21 mouse cellular contexts compared by ENCODE assay signal in the genomic region with DNA sequence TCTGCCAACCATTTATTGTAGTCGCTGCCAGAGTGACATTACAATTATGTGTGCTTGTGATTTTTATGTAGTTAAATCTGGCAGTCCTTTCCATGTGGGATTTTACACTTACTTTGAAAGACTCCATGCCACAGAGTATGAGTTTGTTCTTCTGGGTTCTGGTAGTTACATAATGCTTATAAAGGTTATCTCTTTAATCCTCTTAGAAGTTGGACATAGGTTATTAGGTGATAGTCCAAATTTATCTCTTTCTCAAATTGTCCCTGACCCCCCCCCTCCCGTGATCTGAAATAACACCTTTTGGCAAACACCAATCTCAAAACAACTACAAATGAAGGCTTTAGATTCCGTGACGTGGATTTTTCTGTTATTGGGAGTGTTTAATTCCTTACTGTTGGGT. TPM values are rescaled to one million over a fixed set of nuclear protein-coding genes. Genes with fewer than 3 reads are reported as not detected.
"Had no signal": no experiment of that assay in that cellular context is flagged by ENCODE, and none has a peak within 500 bp of the region (broad histone marks: within the 10 kb centered on the region; RNA-seq: fewer than 3 reads in every experiment).

No protein-coding gene starts in this region.

- H3K27ac ChIP-seq: neural tube, embryonic 13.5 days; neural tube, embryonic 15.5 days; stomach, embryonic 15.5 days; stomach, postnatal 0 days had no signal

- H3K4me1 ChIP-seq: neural tube, embryonic 13.5 days; stomach, embryonic 15.5 days had no signal

- H3K9ac ChIP-seq: neural tube, embryonic 13.5 days; neural tube, embryonic 15.5 days; stomach, embryonic 15.5 days had no signal

- H3K4me2 ChIP-seq: neural tube, embryonic 13.5 days; neural tube, embryonic 15.5 days; stomach, embryonic 15.5 days had no signal

- H3K27me3 ChIP-seq: neural tube, embryonic 13.5 days; neural tube, embryonic 15.5 days; stomach, embryonic 15.5 days had no signal

- H3K4me3 ChIP-seq: neural tube, embryonic 13.5 days; neural tube, embryonic 15.5 days; stomach, embryonic 15.5 days had no signal

- H3K36me3 ChIP-seq: neural tube, embryonic 13.5 days; neural tube, embryonic 15.5 days; stomach, embryonic 15.5 days had no signal

- DNase-seq: retina, postnatal 1 day; right cerebral cortex, adult 18-20 months; right cerebral cortex, postnatal 14 days; right cerebral cortex, postnatal 25 days; right cerebral cortex, postnatal 4 days; spleen, adult 18-20 months; thymus, adult 18-20 months; thymus, adult 2 months; thymus, postnatal 14 days; thymus, postnatal 25 days; thymus, postnatal 36 days; thymus, postnatal 4 days had no signal

- H3K9me3 ChIP-seq: neural tube, embryonic 13.5 days; neural tube, embryonic 15.5 days; stomach, embryonic 15.5 days had no signal

RNA-seq across cellular contexts. Expression of a gene that starts 16.0 kb away (rescaled TPM):
- total RNA-seq: neutrophil, adult 5-6 weeks had no signal
- polyA plus RNA-seq: neural tube, embryonic 13.5 days; neural tube, embryonic 14.5 days; neural tube, embryonic 15.5 days; stomach, embryonic 14.5 days; thymus, postnatal 0 days; urinary bladder, adult 2 months had no signal
